Mouse (Mus musculus): ENCODE data around the gene Mybphl. TPM values are rescaled to one million over a fixed set of nuclear protein-coding genes. Genes with fewer than 3 reads are reported as not detected.

The Mybphl gene
- polyA plus RNA-seq, 1 experiment: 0.12 TPM

- Histone ChIP-seq H3K4me1 (ENCODE audit: control insufficient read depth, insufficient read depth, low read length) (peaks cover 3% of the 10 kb centered on the region; the same call in 1 of the 2 replicates), H3K36me3 (ENCODE audit: control insufficient read depth, insufficient read depth, low read length) (no peaks in the 10 kb centered on the region), H3K4me3 (ENCODE audit: control insufficient read depth, low read depth, low read length) (no peak overlapping the region), H3K27ac (ENCODE audit: control insufficient read depth, insufficient read depth, low read depth, low read length) (no peak overlapping the region), H3K27me3 (ENCODE audit: control insufficient read depth, insufficient read depth, low read length) (no peaks in the 10 kb centered on the region)
- no peak for TF ChIP-seq POLR2A (IDR thresholded peaks at IDR 0.05; ENCODE audit: control insufficient read depth, low read depth, low read length)
- TF ChIP-seq CTCF (IDR thresholded peaks at IDR 0.05; ENCODE audit: control insufficient read depth, insufficient read depth, insufficient replicate concordance, low read depth, low read length): no peak
These were observed 3.1 kb downstream of the Mybphl start for GRCm38 (mm10) chr3:108367828-108368227.

GRCm38 (mm10) chr3:108368721-108369120 is 4.0 kb downstream of the Mybphl start:
- H3K36me3 ChIP-seq (ENCODE audit: control insufficient read depth, insufficient read depth, low read length): no peaks in the 10 kb centered on the region
- no peak overlapping the region for H3K4me3 ChIP-seq (ENCODE audit: control insufficient read depth, low read depth, low read length)
- TF ChIP-seq POLR2A (IDR thresholded peaks at IDR 0.05; ENCODE audit: control insufficient read depth, low read depth, low read length): no peak
- TF ChIP-seq CTCF (IDR thresholded peaks at IDR 0.05; ENCODE audit: control insufficient read depth, insufficient read depth, insufficient replicate concordance, low read depth, low read length): no peak
- no peak overlapping the region for H3K27ac ChIP-seq (ENCODE audit: control insufficient read depth, insufficient read depth, low read depth, low read length)
- H3K27me3 ChIP-seq (ENCODE audit: control insufficient read depth, insufficient read depth, low read length): no peaks in the 10 kb centered on the region
- peaks cover 3% of the 10 kb centered on the region; the same call in 1 of the 2 replicates for H3K4me1 ChIP-seq (ENCODE audit: control insufficient read depth, insufficient read depth, low read length)

DNA sequence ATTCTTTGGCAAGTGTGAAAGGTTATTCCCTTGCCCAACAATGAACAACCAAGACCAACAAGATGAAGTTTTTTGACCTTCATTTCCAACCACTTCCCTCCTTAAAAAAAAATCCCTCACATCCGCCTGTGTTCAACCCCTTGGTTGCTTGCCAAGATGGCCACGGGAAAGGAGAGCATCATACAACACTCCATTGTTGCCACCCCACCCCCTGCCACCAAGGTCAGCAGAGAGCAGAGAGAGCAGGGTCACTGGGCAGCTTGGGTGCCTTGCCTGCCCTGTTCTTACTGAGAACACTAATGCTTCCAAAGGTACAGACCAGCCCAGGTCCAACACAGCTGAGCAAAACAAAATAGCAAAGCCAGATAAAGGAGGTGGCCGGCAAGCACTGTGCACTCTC is 7.6 kb downstream of the Mybphl start:
- Histone ChIP-seq H3K36me3 (ENCODE audit: control insufficient read depth, insufficient read depth, low read length) (no peaks in the 10 kb centered on the region), H3K4me3 (ENCODE audit: control insufficient read depth, low read depth, low read length) (no peak overlapping the region), H3K27ac (ENCODE audit: control insufficient read depth, insufficient read depth, low read depth, low read length) (no peak overlapping the region), H3K27me3 (ENCODE audit: control insufficient read depth, insufficient read depth, low read length) (no peaks in the 10 kb centered on the region), H3K4me1 (ENCODE audit: control insufficient read depth, insufficient read depth, low read length) (peaks cover under 1% of the 10 kb centered on the region; the same call in 1 of the 2 replicates)
- no peak for TF ChIP-seq POLR2A (IDR thresholded peaks at IDR 0.05; ENCODE audit: control insufficient read depth, low read depth, low read length)
- TF ChIP-seq CTCF (IDR thresholded peaks at IDR 0.05; ENCODE audit: control insufficient read depth, insufficient read depth, insufficient replicate concordance, low read depth, low read length): no peak

DNA sequence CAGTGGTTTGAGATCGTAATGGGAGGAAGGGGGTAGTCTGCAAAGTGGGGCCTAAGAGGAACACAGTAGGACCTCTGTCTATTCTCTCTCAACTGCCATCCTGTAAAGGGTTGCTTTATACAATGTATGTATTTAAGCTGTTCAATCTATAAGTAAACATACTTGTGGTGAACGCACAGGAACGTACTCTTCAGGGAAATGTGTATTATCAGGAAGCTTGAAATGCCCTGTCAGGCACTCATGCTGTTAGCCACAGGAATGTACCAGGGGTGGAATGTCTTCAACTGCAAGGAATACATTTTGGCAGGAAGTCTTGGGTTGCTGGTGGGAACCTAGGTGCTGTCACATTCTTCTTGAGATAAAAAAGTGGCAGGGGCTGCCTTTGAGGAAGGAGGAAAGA is 8.0 kb downstream of the Mybphl start:
- H3K36me3 ChIP-seq (ENCODE audit: control insufficient read depth, insufficient read depth, low read length): no peaks in the 10 kb centered on the region
- no peaks in the 10 kb centered on the region for H3K27me3 ChIP-seq (ENCODE audit: control insufficient read depth, insufficient read depth, low read length)
- TF ChIP-seq POLR2A (IDR thresholded peaks at IDR 0.05; ENCODE audit: control insufficient read depth, low read depth, low read length) (no peak), CTCF (IDR thresholded peaks at IDR 0.05; ENCODE audit: control insufficient read depth, insufficient read depth, insufficient replicate concordance, low read depth, low read length) (no peak)
- no peak overlapping the region for H3K27ac ChIP-seq (ENCODE audit: control insufficient read depth, insufficient read depth, low read depth, low read length)
- H3K4me3 ChIP-seq (ENCODE audit: control insufficient read depth, low read depth, low read length): no peak overlapping the region
- H3K4me1 ChIP-seq (ENCODE audit: control insufficient read depth, insufficient read depth, low read length): no peaks in the 10 kb centered on the region

GRCm38 (mm10) chr3:108378875-108379663 is 14.4 kb downstream of the Mybphl start:
- H3K4me1 ChIP-seq (ENCODE audit: control insufficient read depth, insufficient read depth, low read length): peaks cover 7% of the 10 kb centered on the region; the same call in 1 of the 2 replicates
- no peak overlapping the region for H3K27ac ChIP-seq (ENCODE audit: control insufficient read depth, insufficient read depth, low read depth, low read length)
- no peak overlapping the region for H3K4me3 ChIP-seq (ENCODE audit: control insufficient read depth, low read depth, low read length)
- TF ChIP-seq CTCF (IDR thresholded peaks at IDR 0.05; ENCODE audit: control insufficient read depth, insufficient read depth, insufficient replicate concordance, low read depth, low read length) (no peak), POLR2A (IDR thresholded peaks at IDR 0.05; ENCODE audit: control insufficient read depth, low read depth, low read length) (no peak)
- no peaks in the 10 kb centered on the region for H3K36me3 ChIP-seq (ENCODE audit: control insufficient read depth, insufficient read depth, low read length)
- no peaks in the 10 kb centered on the region for H3K27me3 ChIP-seq (ENCODE audit: control insufficient read depth, insufficient read depth, low read length)

DNA sequence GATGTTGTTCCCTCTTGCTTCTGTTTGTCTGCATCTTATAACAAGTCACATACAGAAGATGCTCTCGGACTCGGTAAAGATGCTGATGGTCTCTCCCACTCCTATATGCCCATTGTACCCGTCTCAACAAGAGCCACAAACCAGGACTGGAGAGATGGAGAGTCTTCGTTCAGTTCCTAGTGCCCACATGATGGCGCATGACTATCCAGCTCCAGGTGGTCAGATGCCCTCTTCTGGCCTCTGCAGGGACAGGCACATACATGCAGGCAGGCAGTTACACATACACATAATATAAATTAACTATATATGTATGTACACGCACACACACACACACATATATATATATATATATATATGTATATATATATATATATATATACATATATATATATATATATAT is 16.0 kb downstream of the Mybphl start:
- H3K4me1 ChIP-seq (ENCODE audit: control insufficient read depth, insufficient read depth, low read length): peaks cover 8% of the 10 kb centered on the region; the same call in 1 of the 2 replicates
- H3K36me3 ChIP-seq (ENCODE audit: control insufficient read depth, insufficient read depth, low read length): no peaks in the 10 kb centered on the region
- no peak overlapping the region for H3K27ac ChIP-seq (ENCODE audit: control insufficient read depth, insufficient read depth, low read depth, low read length)
- H3K27me3 ChIP-seq (ENCODE audit: control insufficient read depth, insufficient read depth, low read length): no peaks in the 10 kb centered on the region
- peak; percentile 20; the same call in 1 of the 2 replicates for TF ChIP-seq CTCF (IDR thresholded peaks at IDR 0.05; ENCODE audit: control insufficient read depth, insufficient read depth, insufficient replicate concordance, low read depth, low read length)
- TF ChIP-seq POLR2A (IDR thresholded peaks at IDR 0.05; ENCODE audit: control insufficient read depth, low read depth, low read length): no peak
- H3K4me3 ChIP-seq (ENCODE audit: control insufficient read depth, low read depth, low read length): no peak overlapping the region

DNA sequence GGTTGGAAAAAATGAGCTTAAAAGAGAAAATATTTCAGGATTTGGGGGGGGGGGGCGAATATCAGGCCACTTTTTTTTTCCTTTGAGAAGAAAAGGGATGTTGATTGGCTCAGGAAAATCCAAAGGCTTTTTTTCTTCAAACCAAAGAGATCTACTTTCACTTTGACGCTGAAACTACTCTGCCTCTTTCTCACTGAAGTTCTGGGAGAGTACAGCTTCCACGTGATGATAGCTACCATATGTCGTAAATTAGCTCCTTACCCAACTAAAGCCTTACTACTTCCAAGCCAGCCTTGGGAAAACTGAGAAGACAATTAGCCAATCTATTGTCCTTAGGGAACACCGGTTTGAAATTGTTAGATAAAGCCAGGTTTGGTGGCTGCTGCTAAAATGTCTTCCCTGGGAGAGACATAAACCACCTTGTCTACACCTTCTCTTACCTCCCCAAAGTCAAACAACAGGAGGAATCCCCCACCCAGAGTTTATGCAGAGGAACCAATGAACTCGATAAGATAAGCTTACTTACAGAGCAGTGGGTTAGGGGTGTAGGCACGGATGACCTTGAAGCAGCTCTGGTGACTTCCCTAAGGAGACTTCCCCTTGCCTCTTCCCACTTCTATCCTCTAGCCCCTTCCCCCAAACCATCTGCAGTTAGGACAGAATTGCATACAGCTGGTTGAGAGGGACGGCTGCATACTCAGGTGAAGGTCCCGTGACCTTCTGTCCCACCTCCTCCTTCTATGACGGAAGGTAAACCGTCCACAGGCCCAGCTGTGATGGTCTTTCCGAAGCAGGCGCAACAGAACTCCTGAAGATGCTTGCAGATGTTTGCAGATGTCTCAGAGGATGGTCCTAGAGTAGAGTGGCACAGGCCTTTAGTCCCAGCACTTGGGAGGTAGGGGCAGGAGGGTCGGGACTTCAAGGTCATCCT is 17.5 kb downstream of the Mybphl start:
- H3K27me3 ChIP-seq (ENCODE audit: control insufficient read depth, insufficient read depth, low read length): no peaks in the 10 kb centered on the region
- H3K36me3 ChIP-seq (ENCODE audit: control insufficient read depth, insufficient read depth, low read length): no peaks in the 10 kb centered on the region
- H3K4me1 ChIP-seq (ENCODE audit: control insufficient read depth, insufficient read depth, low read length): peaks cover 8% of the 10 kb centered on the region; the same call in 1 of the 2 replicates
- no peak overlapping the region for H3K4me3 ChIP-seq (ENCODE audit: control insufficient read depth, low read depth, low read length)
- H3K27ac ChIP-seq (ENCODE audit: control insufficient read depth, insufficient read depth, low read depth, low read length): no peak overlapping the region
- TF ChIP-seq POLR2A (IDR thresholded peaks at IDR 0.05; ENCODE audit: control insufficient read depth, low read depth, low read length) (no peak), CTCF (IDR thresholded peaks at IDR 0.05; ENCODE audit: control insufficient read depth, insufficient read depth, insufficient replicate concordance, low read depth, low read length) (no peak)
